Mouse (Mus musculus) heart, adult 18-20 months (tissue): ENCODE results near the gene Ptov1. TPM values are rescaled to one million over a fixed set of nuclear protein-coding genes. Genes with fewer than 3 reads are reported as not detected.

ENCODE experiments used
- DNase-seq, 2 experiments: peaks; one replicate each; pipeline ENCODE4 v3.0.0; 2021 to 2022; ENCODE audit warnings: mixed read lengths in 1 of 2
- long read RNA-seq, 2 experiments: library from polyadenylated mRNA; stranded (forward); transcript quantifications; one replicate each; pipeline ENCODE4 v2.0.0; 2021
- total RNA-seq, 2 experiments: library from RNA; stranded (reverse); gene quantifications; 2 replicates each; pipeline ENCODE4 v1.2.3; 2021

The Ptov1 gene
- total RNA-seq = 100 to 1,000 TPM; 173 to 184 TPM
- long read RNA-seq, experiment 1, transcript Ptov1-201 (12 exons, 1,883 nt) = major isoform, 62 of 201 reads
- long read RNA-seq, experiment 1, partial matches to known transcripts = 21 of 201 reads
- long read RNA-seq, experiment 1, other reads (novel, unspliced or antisense) = 118 of 201 reads
- long read RNA-seq, experiment 2, transcript Ptov1-201 (12 exons, 1,883 nt) = major isoform, 19 of 70 reads
- long read RNA-seq, experiment 2, partial matches to known transcripts = 4 of 70 reads
- long read RNA-seq, experiment 2, other reads (novel, unspliced or antisense) = 47 of 70 reads

- DNase-seq = peak; percentile 94 to 97
These were observed at the start of gene Ptov1 for GRCm38 (mm10) chr7:44869697-44870528. Gene Ptov1 (minus strand): TSS chr7:44869788.

- DNase-seq = no peak
These were observed 49.5 kb upstream of the Ptov1 start for GRCm38 (mm10) chr7:44919127-44919526.

GRCm38 (mm10) chr7:44918219-44918618 is 48.6 kb upstream of the Ptov1 start:
- DNase-seq = peak in 1 of 2 experiments; percentile 2

- DNase-seq = peak in 1 of 2 experiments; percentile 1
These were observed 47.3 kb upstream of the Ptov1 start for GRCm38 (mm10) chr7:44916881-44917280.

GRCm38 (mm10) chr7:44916191-44916590 is 46.6 kb upstream of the Ptov1 start:
- peak in 1 of 2 experiments; percentile 1 for DNase-seq

GRCm38 (mm10) chr7:44915314-44915713 is 45.7 kb upstream of the Ptov1 start:
- DNase-seq = no peak

GRCm38 (mm10) chr7:44914396-44914795 is 44.8 kb upstream of the Ptov1 start:
- DNase-seq = peak in 1 of 2 experiments; percentile 2

- DNase-seq = no peak
These were observed 39.3 kb upstream of the Ptov1 start for GRCm38 (mm10) chr7:44908706-44909476.

- DNase-seq = no peak
These were observed 35.8 kb upstream of the Ptov1 start for GRCm38 (mm10) chr7:44905430-44905829.

GRCm38 (mm10) chr7:44901230-44901722 is 31.7 kb upstream of the Ptov1 start:
- peak in 1 of 2 experiments; percentile 35 for DNase-seq

- DNase-seq = no peak
These were observed 31.0 kb upstream of the Ptov1 start for GRCm38 (mm10) chr7:44900632-44901031.

- no peak for DNase-seq
These were observed 29.0 kb upstream of the Ptov1 start for GRCm38 (mm10) chr7:44898607-44899006.

GRCm38 (mm10) chr7:44896499-44896898 is 26.9 kb upstream of the Ptov1 start:
- DNase-seq = peak in 1 of 2 experiments; percentile 52

- DNase-seq = peak; percentile 95 to 96
These were observed 26.2 kb upstream of the Ptov1 start, which contains the start of gene Fuz for GRCm38 (mm10) chr7:44895593-44896434. Gene Fuz (plus strand): TSS chr7:44896079.

- peak in 1 of 2 experiments; percentile 30 for DNase-seq
These were observed 25.6 kb upstream of the Ptov1 start for GRCm38 (mm10) chr7:44895206-44895592.

- no peak for DNase-seq
These were observed 24.6 kb upstream of the Ptov1 start for GRCm38 (mm10) chr7:44894175-44894574.

GRCm38 (mm10) chr7:44893197-44893596 is 23.6 kb upstream of the Ptov1 start:
- peak in 1 of 2 experiments; percentile 38 for DNase-seq

GRCm38 (mm10) chr7:44892276-44892921 is 22.8 kb upstream of the Ptov1 start, which contains the start of gene Med25:
Gene Med25 (minus strand): TSS chr7:44892712.
- DNase-seq = peak; percentile 92 to 95

- peak in 1 of 2 experiments; percentile 37 for DNase-seq
These were observed 22.0 kb upstream of the Ptov1 start for GRCm38 (mm10) chr7:44891611-44892010.

GRCm38 (mm10) chr7:44890737-44891136 is 21.1 kb upstream of the Ptov1 start:
- no peak for DNase-seq
